Mouse (Mus musculus) ES-Bruce4 (cell line): ENCODE data around the gene Homer2.

ENCODE experiments used
- CTCF ChIP-seq: IDR thresholded peaks from one replicate; pipeline ENCODE4 v1.8.1; 2011; ENCODE audit warnings: low read depth, low read length
- EP300 ChIP-seq: IDR thresholded peaks from 2 replicates; pipeline ENCODE4 v1.6.1; 2011; ENCODE audit warnings: low read depth, low read length; ENCODE audit not compliant: insufficient read depth

- TF ChIP-seq CTCF: no peak
- no peak for TF ChIP-seq EP300
Observed at GRCm38 (mm10) chr7:81647959-81648358, 59.4 kb downstream of the Homer2 start.
